Mouse (Mus musculus): ENCODE measurements at regions not wholly inside any gene's neighbourhood (a gene's known extent, or its start where the extent isn't known, plus 50 kb on each side); places are given as distances from the start of the nearest gene placed in this dataset.
"Not testable (repeated sequence)": the region's sequence is repeated elsewhere in the genome, so short reads cannot be mapped to it uniquely, and the experiment has no call there.

GRCm38 (mm10) chr7:73238486-73238885, 136.8 kb upstream of the Rgma start:
- H3K9me3 ChIP-seq (ENCODE audit: control insufficient read depth, low read length), result no peaks in the 10 kb centered on the region
- no peak for ATAC-seq (ENCODE audit: insufficient number of reproducible peaks, insufficient read depth, low FRiP score, low read depth)
- H3K27me3 ChIP-seq (ENCODE audit: control insufficient read depth, insufficient read depth, low read length), result no peaks in the 10 kb centered on the region
- H3K27ac ChIP-seq (replicated peaks in 1 of 2; ENCODE audit: control insufficient read depth in 1 of 2, insufficient read depth in 1 of 2, low read depth in 2 of 2, low read length in 2 of 2), result no peak overlapping the region
- H3K4me2 ChIP-seq (ENCODE audit: low read length), result no peak overlapping the region
- WGBS, result 20% methylated on average over 4 of the region's 4 CpGs
- H3K4me1 ChIP-seq (ENCODE audit: control insufficient read depth in 2 of 2, insufficient read depth in 2 of 2, low read length in 2 of 2), result no peaks in the 10 kb centered on the region; a peak in 1 of 4 replicates
- H3K36me3 ChIP-seq (ENCODE audit: control insufficient read depth, insufficient read depth, low read length), result no peaks in the 10 kb centered on the region
- no peak overlapping the region for H3K9ac ChIP-seq (ENCODE audit: low read length)
- no peak overlapping the region for H3K4me3 ChIP-seq (ENCODE audit: control insufficient read depth in 1 of 2, insufficient read depth in 1 of 2, low read depth in 1 of 2, low read length in 2 of 2)

- Histone ChIP-seq H3K9ac (ENCODE audit: low read length) (no peak overlapping the region), H3K4me2 (ENCODE audit: low read length) (no peak overlapping the region), H3K4me3 (ENCODE audit: control insufficient read depth in 1 of 2, insufficient read depth in 1 of 2, low read depth in 1 of 2, low read length in 2 of 2) (no peak overlapping the region), H3K36me3 (ENCODE audit: control insufficient read depth, insufficient read depth, low read length) (no peaks in the 10 kb centered on the region), H3K9me3 (ENCODE audit: control insufficient read depth, low read length) (no peaks in the 10 kb centered on the region), H3K27me3 (ENCODE audit: control insufficient read depth, insufficient read depth, low read length) (no peaks in the 10 kb centered on the region), H3K27ac (replicated peaks in 1 of 2; ENCODE audit: control insufficient read depth in 1 of 2, insufficient read depth in 1 of 2, low read depth in 2 of 2, low read length in 2 of 2) (no peak overlapping the region), H3K4me1 (ENCODE audit: control insufficient read depth in 2 of 2, insufficient read depth in 2 of 2, low read length in 2 of 2) (no peaks in the 10 kb centered on the region)
- ATAC-seq (ENCODE audit: insufficient number of reproducible peaks, insufficient read depth, low FRiP score, low read depth), result no peak
- WGBS, result 57% methylated on average over 9 of the region's 9 CpGs
Measured at GRCm38 (mm10) chr7:73243591-73244355, 131.5 kb upstream of the Rgma start.

GRCm38 (mm10) chr7:73245431-73245830, 129.9 kb upstream of the Rgma start:
- H3K9me3 ChIP-seq (ENCODE audit: control insufficient read depth, low read length), result no peaks in the 10 kb centered on the region
- H3K27me3 ChIP-seq (ENCODE audit: control insufficient read depth, insufficient read depth, low read length), result no peaks in the 10 kb centered on the region
- no peaks in the 10 kb centered on the region for H3K36me3 ChIP-seq (ENCODE audit: control insufficient read depth, insufficient read depth, low read length)
- ATAC-seq (ENCODE audit: insufficient number of reproducible peaks, insufficient read depth, low FRiP score, low read depth), result no peak
- WGBS, result 56% methylated on average over 2 of the region's 2 CpGs
- no peak overlapping the region for H3K9ac ChIP-seq (ENCODE audit: low read length)
- H3K4me2 ChIP-seq (ENCODE audit: low read length), result no peak overlapping the region
- H3K4me1 ChIP-seq (ENCODE audit: control insufficient read depth in 2 of 2, insufficient read depth in 2 of 2, low read length in 2 of 2), result no peaks in the 10 kb centered on the region
- no peak overlapping the region for H3K4me3 ChIP-seq (ENCODE audit: control insufficient read depth in 1 of 2, insufficient read depth in 1 of 2, low read depth in 1 of 2, low read length in 2 of 2)
- H3K27ac ChIP-seq (replicated peaks in 1 of 2; ENCODE audit: control insufficient read depth in 1 of 2, insufficient read depth in 1 of 2, low read depth in 2 of 2, low read length in 2 of 2), result no peak overlapping the region

- H3K4me2 ChIP-seq (ENCODE audit: low read length), result no peak overlapping the region
- H3K4me3 ChIP-seq (ENCODE audit: control insufficient read depth in 1 of 2, insufficient read depth in 1 of 2, low read depth in 1 of 2, low read length in 2 of 2), result no peak overlapping the region
- WGBS, result 55% methylated on average over 8 of the region's 8 CpGs
Measured at GRCm38 (mm10) chr7:73250593-73250992, 124.7 kb upstream of the Rgma start.

GRCm38 (mm10) chr7:73251187-73251740, 124.0 kb upstream of the Rgma start:
- Histone ChIP-seq H3K9me3 (ENCODE audit: control insufficient read depth, low read length) (no peaks in the 10 kb centered on the region), H3K27ac (replicated peaks in 1 of 2; ENCODE audit: control insufficient read depth in 1 of 2, insufficient read depth in 1 of 2, low read depth in 2 of 2, low read length in 2 of 2) (no peak overlapping the region), H3K4me2 (ENCODE audit: low read length) (no peak overlapping the region), H3K9ac (ENCODE audit: low read length) (no peak overlapping the region), H3K4me1 (ENCODE audit: control insufficient read depth in 2 of 2, insufficient read depth in 2 of 2, low read length in 2 of 2) (no peaks in the 10 kb centered on the region), H3K4me3 (ENCODE audit: control insufficient read depth in 1 of 2, insufficient read depth in 1 of 2, low read depth in 1 of 2, low read length in 2 of 2) (no peak overlapping the region), H3K27me3 (ENCODE audit: control insufficient read depth, insufficient read depth, low read length) (no peaks in the 10 kb centered on the region), H3K36me3 (ENCODE audit: control insufficient read depth, insufficient read depth, low read length) (no peaks in the 10 kb centered on the region)
- no peak for ATAC-seq (ENCODE audit: insufficient number of reproducible peaks, insufficient read depth, low FRiP score, low read depth)
- WGBS, result 81% methylated on average over 6 of the region's 6 CpGs

More at GRCm38 (mm10) chr7:73250593-73250992, 124.7 kb upstream of the Rgma start:
- ATAC-seq (ENCODE audit: insufficient number of reproducible peaks, insufficient read depth, low FRiP score, low read depth), result no peak
- H3K27me3 ChIP-seq (ENCODE audit: control insufficient read depth, insufficient read depth, low read length), result no peaks in the 10 kb centered on the region
- H3K9ac ChIP-seq (ENCODE audit: low read length), result no peak overlapping the region
- no peaks in the 10 kb centered on the region for H3K36me3 ChIP-seq (ENCODE audit: control insufficient read depth, insufficient read depth, low read length)
- H3K4me1 ChIP-seq (ENCODE audit: control insufficient read depth in 2 of 2, insufficient read depth in 2 of 2, low read length in 2 of 2), result no peaks in the 10 kb centered on the region
- no peak overlapping the region for H3K27ac ChIP-seq (replicated peaks in 1 of 2; ENCODE audit: control insufficient read depth in 1 of 2, insufficient read depth in 1 of 2, low read depth in 2 of 2, low read length in 2 of 2)
- H3K9me3 ChIP-seq (ENCODE audit: control insufficient read depth, low read length), result no peaks in the 10 kb centered on the region

GRCm38 (mm10) chr7:73254972-73255371, 120.3 kb upstream of the Rgma start:
- not testable (repeated sequence) for H3K36me3 ChIP-seq (ENCODE audit: control insufficient read depth, insufficient read depth, low read length); H3K27ac ChIP-seq (replicated peaks in 1 of 2; ENCODE audit: control insufficient read depth in 1 of 2, insufficient read depth in 1 of 2, low read depth in 2 of 2, low read length in 2 of 2); H3K27me3 ChIP-seq (ENCODE audit: control insufficient read depth, insufficient read depth, low read length); H3K4me1 ChIP-seq (ENCODE audit: control insufficient read depth in 2 of 2, insufficient read depth in 2 of 2, low read length in 2 of 2); H3K4me2 ChIP-seq (ENCODE audit: low read length); H3K9me3 ChIP-seq (ENCODE audit: control insufficient read depth, low read length); H3K4me3 ChIP-seq (ENCODE audit: control insufficient read depth in 1 of 2, insufficient read depth in 1 of 2, low read depth in 1 of 2, low read length in 2 of 2); H3K9ac ChIP-seq (ENCODE audit: low read length); ATAC-seq (ENCODE audit: insufficient number of reproducible peaks, insufficient read depth, low FRiP score, low read depth)
- 80% methylated on average over 3 of the region's 7 CpGs for WGBS

- H3K36me3 ChIP-seq (ENCODE audit: control insufficient read depth, insufficient read depth, low read length), result no peaks in the 10 kb centered on the region
- ATAC-seq (ENCODE audit: insufficient number of reproducible peaks, insufficient read depth, low FRiP score, low read depth), result no peak
- 43% methylated on average over 4 of the region's 4 CpGs for WGBS
- no peaks in the 10 kb centered on the region for H3K27me3 ChIP-seq (ENCODE audit: control insufficient read depth, insufficient read depth, low read length)
- H3K9me3 ChIP-seq (ENCODE audit: control insufficient read depth, low read length), result no peaks in the 10 kb centered on the region
- H3K4me3 ChIP-seq (ENCODE audit: control insufficient read depth in 1 of 2, insufficient read depth in 1 of 2, low read depth in 1 of 2, low read length in 2 of 2), result no peak overlapping the region
- H3K27ac ChIP-seq (replicated peaks in 1 of 2; ENCODE audit: control insufficient read depth in 1 of 2, insufficient read depth in 1 of 2, low read depth in 2 of 2, low read length in 2 of 2), result no peak overlapping the region
- no peak overlapping the region for H3K9ac ChIP-seq (ENCODE audit: low read length)
- no peak overlapping the region for H3K4me2 ChIP-seq (ENCODE audit: low read length)
- H3K4me1 ChIP-seq (ENCODE audit: control insufficient read depth in 2 of 2, insufficient read depth in 2 of 2, low read length in 2 of 2), result no peaks in the 10 kb centered on the region
Measured at GRCm38 (mm10) chr7:73260140-73260539, 115.2 kb upstream of the Rgma start.

GRCm38 (mm10) chr7:73261750-73262149, 113.6 kb upstream of the Rgma start:
- H3K4me2 ChIP-seq (ENCODE audit: low read length), result no peak overlapping the region
- H3K9me3 ChIP-seq (ENCODE audit: control insufficient read depth, low read length), result no peaks in the 10 kb centered on the region
- no peak for ATAC-seq (ENCODE audit: insufficient number of reproducible peaks, insufficient read depth, low FRiP score, low read depth)
- 71% methylated on average over 5 of the region's 5 CpGs for WGBS
- H3K36me3 ChIP-seq (ENCODE audit: control insufficient read depth, insufficient read depth, low read length), result no peaks in the 10 kb centered on the region
- H3K9ac ChIP-seq (ENCODE audit: low read length), result no peak overlapping the region
- H3K27ac ChIP-seq (replicated peaks in 1 of 2; ENCODE audit: control insufficient read depth in 1 of 2, insufficient read depth in 1 of 2, low read depth in 2 of 2, low read length in 2 of 2), result no peak overlapping the region
- no peak overlapping the region for H3K4me3 ChIP-seq (ENCODE audit: control insufficient read depth in 1 of 2, insufficient read depth in 1 of 2, low read depth in 1 of 2, low read length in 2 of 2)
- H3K27me3 ChIP-seq (ENCODE audit: control insufficient read depth, insufficient read depth, low read length), result no peaks in the 10 kb centered on the region
- H3K4me1 ChIP-seq (ENCODE audit: control insufficient read depth in 2 of 2, insufficient read depth in 2 of 2, low read length in 2 of 2), result no peaks in the 10 kb centered on the region

Data from heart, embryonic 14.5 days (tissue).